Mouse (Mus musculus) kidney, postnatal 0 days (tissue): ENCODE results near the gene D3Ertd254e. TPM values are rescaled to one million over a fixed set of nuclear protein-coding genes. Genes with fewer than 3 reads are reported as not detected.
A peak's percentile ranks its signal among the peaks of the same experiment; 100 is the strongest.

Experiments used
- ATAC-seq: fragments of 200-750 bp; cut with Nextera tagmentation; replicated peaks from 2 replicates; pipeline ENCODE4 v1.8.0; 2017; ENCODE audit warnings: low read depth, moderate number of reproducible peaks, moderate TSS enrichment, moderate library complexity; ENCODE audit not compliant: low FRiP score
- DNase-seq: peaks from one replicate; pipeline ENCODE4 v3.0.0-alpha.2; 2016; ENCODE audit warnings: low spot score
- H3K27ac ChIP-seq: fragments of 300-500 bp; sonication (generic); 2 replicates; pipeline ENCODE4 v1.5.1; 2014; ENCODE audit warnings: mild to moderate bottlenecking
- H3K27me3 ChIP-seq: fragments of 300-500 bp; sonication (generic); 2 replicates; pipeline ENCODE4 v1.6.1; 2014; ENCODE audit warnings: low read length, mixed read lengths; ENCODE audit not compliant: insufficient read depth
- H3K36me3 ChIP-seq: fragments of 300-500 bp; sonication (generic); 2 replicates; pipeline ENCODE4 v1.6.1; 2014; ENCODE audit warnings: low read length, mixed read lengths; ENCODE audit not compliant: insufficient read depth
- H3K4me1 ChIP-seq: fragments of 300-500 bp; sonication (generic); replicated peaks from 2 replicates; pipeline ENCODE4 v1.6.1; 2014; ENCODE audit warnings: antibody characterized with exemption, low read length, mixed read lengths; ENCODE audit not compliant: insufficient read depth
- H3K4me2 ChIP-seq: fragments of 300-500 bp; sonication (generic); 2 replicates; pipeline ENCODE4 v1.6.1; 2014; ENCODE audit warnings: mild to moderate bottlenecking, low read length, moderate library complexity, mixed read lengths
- H3K4me3 ChIP-seq: fragments of 300-500 bp; sonication (generic); replicated peaks from 2 replicates; pipeline ENCODE4 v1.5.1; 2014; ENCODE audit warnings: low read depth, low read length
- H3K9ac ChIP-seq: fragments of 300-500 bp; sonication (generic); 2 replicates; pipeline ENCODE4 v1.6.1; 2014; ENCODE audit warnings: low read depth, low read length
- H3K9me3 ChIP-seq: fragments of 300-500 bp; sonication (generic); replicated peaks from 2 replicates; pipeline ENCODE4 v1.6.1; 2016; ENCODE audit warnings: low read length, inconsistent platforms, mixed read lengths
- CTCF ChIP-seq: IDR thresholded peaks from 2 replicates; pipeline ENCODE4 v1.5.1; 2016; ENCODE audit warnings: antibody characterized with exemption, low read depth, mild to moderate bottlenecking, moderate library complexity
- WGBS: fragments of 180-500 bp; shearing (Covaris S2); extraction: QIAGEN DNeasy Blood & Tissue Kit; methylation state at CpG from one replicate; pipeline ENCODE4 v1.1.7; 2014; 5-methylcytosine and 5-hydroxymethylcytosine counted together
- polyA plus RNA-seq: library from polyadenylated mRNA; unstranded; fragments of >200 nt; fragmentation: Nextera tagmentation; extraction: Ambion mirVana; gene quantifications from 2 replicates; pipeline ENCODE4 v1.2.1, GENCODE M21; 2015

The D3Ertd254e gene
- polyA plus RNA-seq, 1 experiment from 2014 or later: 5.2 TPM

DNA sequence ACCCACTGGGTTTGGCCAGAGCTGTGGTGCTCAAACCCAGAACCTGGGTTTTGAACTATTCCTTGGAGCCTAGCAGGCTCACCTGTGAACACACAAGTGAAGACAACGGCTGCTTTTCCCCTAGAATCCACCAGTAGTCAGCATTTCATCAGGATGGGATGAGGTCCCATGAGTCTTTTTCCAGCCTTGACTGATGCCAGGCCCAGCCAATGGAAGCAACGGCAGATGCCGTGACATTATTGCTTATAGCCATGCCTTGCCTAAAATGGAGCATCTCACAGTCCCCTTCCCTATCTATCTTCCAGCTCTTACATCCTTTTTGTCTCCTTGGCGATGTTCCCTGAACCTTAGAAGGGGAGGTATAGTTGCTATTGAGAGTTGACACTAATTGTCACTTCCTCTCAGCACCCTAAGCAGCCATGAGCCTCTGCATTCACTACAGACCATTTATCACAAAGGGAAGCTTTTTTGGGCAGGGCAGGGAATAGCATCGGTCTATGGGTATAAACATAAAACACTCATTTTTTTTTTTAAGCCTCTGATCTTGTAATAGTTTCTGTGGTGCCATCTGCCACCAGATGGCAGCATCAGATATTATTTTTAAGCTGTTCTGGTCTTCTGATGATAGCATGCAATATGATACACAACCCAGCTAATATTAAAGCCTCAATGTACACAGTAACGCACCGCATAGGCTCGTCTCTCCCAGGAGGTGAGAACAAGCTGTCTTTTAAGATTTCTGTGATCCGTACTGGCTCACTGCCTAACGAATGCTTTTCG lies 59.1 kb downstream of the D3Ertd254e start:
- H3K27ac ChIP-seq: no peak overlapping the region
- H3K9ac ChIP-seq: no peak overlapping the region
- TF ChIP-seq CTCF: peak; percentile 74
- H3K9me3 ChIP-seq: no peaks in the 10 kb centered on the region
- 54% methylated on average over 11 of the region's 11 CpGs for WGBS
- no peaks in the 10 kb centered on the region for H3K27me3 ChIP-seq
- no peak overlapping the region for H3K4me2 ChIP-seq
- no peaks in the 10 kb centered on the region for H3K36me3 ChIP-seq
- peak; percentile 76 for DNase-seq
- no peak overlapping the region for H3K4me3 ChIP-seq
- no peak for ATAC-seq
- no peaks in the 10 kb centered on the region for H3K4me1 ChIP-seq

DNA sequence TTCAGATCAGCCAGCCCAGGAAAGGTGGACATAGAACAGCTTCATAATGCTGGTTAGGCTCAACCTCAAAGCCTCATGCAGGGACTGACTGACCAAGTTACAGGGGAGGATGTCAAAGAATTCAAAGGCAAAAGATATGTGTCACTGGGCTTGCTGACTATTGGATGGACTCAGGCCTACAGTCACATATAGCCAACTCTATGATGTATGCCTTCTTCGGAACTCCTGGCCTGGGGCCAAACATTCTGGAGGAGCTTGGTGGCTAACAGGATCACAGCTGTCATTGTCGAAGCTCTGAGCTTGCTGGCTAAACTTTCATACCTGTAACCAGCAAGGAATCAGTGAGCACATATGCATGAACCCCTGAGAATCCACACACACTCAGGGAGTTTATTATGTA lies 60.1 kb downstream of the D3Ertd254e start:
- H3K4me3 ChIP-seq: no peak overlapping the region
- ATAC-seq (no peak), DNase-seq (no peak)
- H3K27ac ChIP-seq: no peak overlapping the region
- H3K4me2 ChIP-seq: no peak overlapping the region
- H3K9me3 ChIP-seq: no peaks in the 10 kb centered on the region
- no peaks in the 10 kb centered on the region for H3K4me1 ChIP-seq
- H3K27me3 ChIP-seq: no peaks in the 10 kb centered on the region
- H3K9ac ChIP-seq: no peak overlapping the region
- WGBS: 45% methylated on average over 2 of the region's 2 CpGs
- no peaks in the 10 kb centered on the region for H3K36me3 ChIP-seq
- no peak for TF ChIP-seq CTCF

DNA sequence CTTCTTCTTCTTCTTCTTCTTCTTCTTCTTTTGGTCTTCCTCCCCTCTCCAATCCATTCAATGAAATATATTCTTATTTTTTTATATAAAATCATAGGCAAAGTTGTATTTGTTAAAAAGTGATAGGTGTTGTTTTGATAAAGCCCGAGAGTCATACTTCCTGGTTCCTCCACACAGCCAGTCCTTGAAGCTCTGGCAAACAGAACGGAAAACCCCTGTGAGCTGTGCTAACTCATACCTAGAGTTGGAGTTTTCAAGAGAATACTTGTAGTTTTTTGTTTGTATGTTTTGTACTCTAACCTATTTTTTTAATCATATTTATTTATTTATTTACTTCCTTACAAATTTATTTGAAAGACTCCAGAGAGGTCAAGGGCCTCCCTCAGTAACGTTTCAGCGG lies 61.9 kb downstream of the D3Ertd254e start:
- 79% methylated on average over 4 of the region's 4 CpGs for WGBS
- H3K27ac ChIP-seq: no peak overlapping the region
- no peak overlapping the region for H3K4me3 ChIP-seq
- no peak overlapping the region for H3K9ac ChIP-seq
- no peaks in the 10 kb centered on the region for H3K36me3 ChIP-seq
- TF ChIP-seq CTCF: no peak
- DNase-seq (no peak), ATAC-seq (no peak)
- no peaks in the 10 kb centered on the region for H3K4me1 ChIP-seq
- H3K9me3 ChIP-seq: no peaks in the 10 kb centered on the region
- no peaks in the 10 kb centered on the region for H3K27me3 ChIP-seq
- no peak overlapping the region for H3K4me2 ChIP-seq

Other genes with a start within 250 kb of the D3Ertd254e start
- gene Dcun1d1, start 213.6 kb upstream of the D3Ertd254e start, polyA plus RNA-seq: 94.9 and 102 TPM in 2 replicates
- gene Mccc1, start 150.3 kb upstream of the D3Ertd254e start, polyA plus RNA-seq: 101 and 108 TPM in 2 replicates
- not detected in 2 replicates for gene Ccdc144b, start 97.5 kb upstream of the D3Ertd254e start, polyA plus RNA-seq
- gene Acad9, start 85.0 kb upstream of the D3Ertd254e start, polyA plus RNA-seq: 77.4 and 90.3 TPM in 2 replicates
- not detected in 2 replicates for gene Qrfpr, start 71.3 kb downstream of the D3Ertd254e start, polyA plus RNA-seq